Mouse (Mus musculus) sigmoid colon, adult 10 weeks (tissue): ENCODE results near the gene Mical3. TPM values are rescaled to one million over a fixed set of nuclear protein-coding genes. Genes with fewer than 3 reads are reported as not detected.

Source experiments
- polyA plus RNA-seq: library from polyadenylated mRNA; stranded (reverse); fragments of 350-450 nt; fragmentation: Illumina TruSeq; extraction: RNeasy Lipid Tissue Mini Kit (QIAGEN cat#74804); gene quantifications from one replicate; pipeline ENCODE4 v1.2.3, GENCODE M21; 2014; ENCODE audit warnings: low read depth, low replicate concordance

Gene Mical3
- polyA plus RNA-seq, result 5.5 TPM

GRCm38 (mm10) chr6:121130773-121131172 is at the start of gene Mical3:
TSS of gene Mical3 (minus strand) at chr6:121130999.

GRCm38 (mm10) chr6:120916074-120916971 is 214.5 kb downstream of the Mical3 start, which contains the start of gene Bid:
TSS of gene Bid (minus strand) at chr6:120916853.

Other genes starting within 250 kb of the Mical3 start
- 8.5 TPM for gene Bid, start 214.1 kb downstream of the Mical3 start, polyA plus RNA-seq
- gene Pex26, start 52.7 kb upstream of the Mical3 start, polyA plus RNA-seq, result 4.6 TPM
- gene Tuba8, start 79.7 kb upstream of the Mical3 start, polyA plus RNA-seq, result not detected
- 4.0 TPM for gene Usp18, start 114.9 kb upstream of the Mical3 start, polyA plus RNA-seq
- gene Slc6a13, start 169.2 kb upstream of the Mical3 start, polyA plus RNA-seq, result not detected
- gene Slc6a12, start 212.1 kb upstream of the Mical3 start, polyA plus RNA-seq, result 0.73 TPM